Mouse (Mus musculus): ENCODE measurements around the gene Olfr209. TPM values are rescaled to one million over a fixed set of nuclear protein-coding genes. Genes with fewer than 3 reads are reported as not detected.
"Not testable (repeated sequence)": the region's sequence is repeated elsewhere in the genome, so short reads cannot be mapped to it uniquely, and the experiment has no call there.

Olfr209 gene
- total RNA-seq (2022) = not detected

DNA sequence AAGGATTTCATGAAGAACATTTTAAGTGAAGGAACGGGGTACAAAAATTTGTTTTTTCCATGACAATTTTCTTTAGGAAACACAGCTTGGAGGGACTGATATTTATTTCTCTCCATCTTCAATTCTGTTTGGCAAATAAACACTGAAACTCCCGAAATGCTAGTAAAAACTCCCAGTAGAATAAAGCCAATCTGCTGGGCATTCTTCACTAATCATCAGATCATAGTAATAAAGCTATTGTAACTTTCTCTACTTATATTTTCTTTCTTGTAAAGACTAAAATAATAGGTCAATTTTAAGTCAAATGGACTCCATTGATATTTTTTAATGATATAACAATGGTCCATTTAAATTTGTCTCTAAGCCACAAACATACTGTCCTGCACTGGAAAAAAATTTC lies at the start of gene Olfr209:
Gene Olfr209, minus strand, starts transcription at position 101 of the 400 bp plus-strand sequence.
- no peak for DNase-seq (ENCODE audit: low spot score in 2 of 2)

DNA sequence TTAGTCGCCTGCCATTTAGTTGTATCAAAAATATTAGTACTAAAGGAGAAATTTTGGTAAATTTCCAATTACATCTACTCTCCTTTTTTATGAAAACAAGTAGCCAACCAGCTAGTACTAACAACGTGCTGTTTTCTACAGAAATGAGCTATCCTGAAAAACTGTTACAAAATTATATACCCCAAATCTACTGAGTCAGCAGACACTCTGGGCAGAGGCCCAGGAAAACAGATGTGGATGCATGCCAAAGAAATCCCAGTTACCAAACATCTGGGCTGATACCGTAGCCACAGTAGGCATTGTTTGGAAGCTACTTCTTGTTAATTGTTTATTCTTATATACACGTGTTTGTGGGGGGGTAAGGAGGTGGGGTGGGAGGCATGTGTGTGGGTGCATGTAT lies 49.7 kb upstream of the Olfr209 start:
- no peak for DNase-seq (ENCODE audit: low spot score in 2 of 2)

DNA sequence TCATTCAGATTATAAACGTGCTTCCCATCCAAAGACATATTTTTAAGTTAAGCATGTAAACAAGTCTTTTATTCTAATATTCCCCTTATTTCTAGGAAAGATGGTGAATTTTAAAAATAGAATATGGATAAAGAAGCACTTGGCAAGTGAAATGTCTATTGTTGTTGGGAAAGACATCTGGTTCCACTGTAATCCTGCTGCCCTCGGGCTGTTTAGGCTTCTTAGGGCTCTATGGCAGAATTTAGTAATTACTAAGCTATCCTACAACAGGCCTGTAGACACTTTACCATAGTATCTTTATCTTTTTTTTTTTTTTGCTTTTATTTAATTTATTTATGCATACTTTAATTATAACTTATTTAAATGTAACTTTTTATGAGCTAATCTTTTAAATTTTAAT lies 46.0 kb upstream of the Olfr209 start:
- no peak for DNase-seq (ENCODE audit: low spot score in 2 of 2)

DNA sequence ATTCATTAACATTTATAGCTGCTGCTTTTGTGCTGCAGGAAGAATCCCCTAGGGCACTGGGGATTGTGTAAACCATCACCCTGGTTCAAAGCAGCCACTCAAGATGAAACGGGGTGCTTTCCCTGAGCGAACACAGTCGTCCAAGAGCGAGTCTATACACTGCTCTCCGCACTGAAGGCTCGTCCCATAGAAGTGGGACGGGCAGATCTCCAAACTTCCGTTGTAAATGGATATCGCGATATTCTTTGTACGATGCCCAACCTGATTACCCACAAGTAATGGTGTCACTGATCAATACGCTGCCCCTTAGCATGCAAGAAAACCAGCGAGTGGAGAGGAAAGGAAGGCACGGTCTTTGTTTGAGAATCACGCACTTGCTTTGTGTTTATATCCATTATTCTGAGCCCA lies 45.6 kb upstream of the Olfr209 start:
- no peak for DNase-seq (ENCODE audit: low spot score in 2 of 2)

DNA sequence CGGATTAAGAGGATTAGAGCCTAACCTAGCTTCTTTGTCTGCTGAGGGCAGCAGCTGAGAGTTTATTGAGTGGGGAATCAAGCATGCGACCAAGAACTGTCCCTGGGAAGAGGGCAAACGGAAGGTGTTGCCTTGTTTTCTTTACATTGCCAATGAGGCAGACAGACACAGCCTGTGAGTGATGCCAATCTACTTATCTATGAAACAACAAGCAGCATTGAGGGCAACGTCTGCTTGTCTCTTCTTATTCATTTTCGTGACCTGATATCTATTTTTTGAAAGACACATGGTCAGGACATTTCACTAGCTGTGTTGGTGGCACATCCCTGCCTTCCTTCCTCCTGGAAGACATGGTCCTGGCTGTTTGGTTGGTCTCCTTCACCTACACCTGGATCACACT lies 43.2 kb upstream of the Olfr209 start, which contains the start of gene Gabrr3:
Gene Gabrr3, plus strand, starts transcription at position 301 of the 400 bp plus-strand sequence.
- DNase-seq (ENCODE audit: low spot score in 2 of 2) = no peak

DNA sequence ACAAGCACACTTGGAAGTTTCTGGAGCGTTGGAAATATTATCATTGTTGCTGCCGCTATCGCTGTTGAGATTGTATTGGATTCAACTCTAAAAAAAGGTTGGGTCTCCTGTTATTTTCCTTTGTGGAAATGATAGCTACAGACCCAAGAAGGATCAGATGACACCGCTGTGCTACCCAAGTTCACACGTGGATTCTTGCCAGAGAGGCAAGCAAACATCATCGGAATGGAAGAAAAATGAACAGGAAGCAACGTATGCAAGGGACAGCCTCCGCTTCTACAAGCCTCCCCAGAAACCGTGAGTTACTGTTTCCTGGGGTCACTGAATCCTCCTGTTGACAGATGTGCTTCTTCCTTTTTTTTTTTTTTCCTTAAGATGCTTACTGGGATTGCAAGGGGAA lies 41.0 kb upstream of the Olfr209 start:
- DNase-seq (ENCODE audit: low spot score in 2 of 2) = no peak

DNA sequence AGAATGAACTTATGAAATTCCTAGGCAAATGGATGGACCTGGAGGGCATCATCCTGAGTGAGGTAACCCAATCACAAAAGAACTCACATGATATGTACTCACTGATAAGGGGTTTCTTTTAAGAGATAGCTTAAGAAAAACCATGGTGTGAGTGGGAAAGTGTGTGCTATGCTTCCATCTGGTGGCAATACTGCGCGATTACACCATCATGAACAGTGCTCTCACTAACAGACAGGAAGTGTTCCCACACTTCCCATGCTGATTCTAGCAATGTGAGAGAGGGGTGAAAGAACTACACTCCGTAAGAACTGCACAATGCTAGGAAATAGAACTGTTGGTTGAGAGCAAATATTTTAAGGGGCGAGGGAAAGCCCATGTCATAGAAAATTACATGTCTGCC lies 39.9 kb upstream of the Olfr209 start:
- no peak for DNase-seq (ENCODE audit: low spot score in 2 of 2)

DNA sequence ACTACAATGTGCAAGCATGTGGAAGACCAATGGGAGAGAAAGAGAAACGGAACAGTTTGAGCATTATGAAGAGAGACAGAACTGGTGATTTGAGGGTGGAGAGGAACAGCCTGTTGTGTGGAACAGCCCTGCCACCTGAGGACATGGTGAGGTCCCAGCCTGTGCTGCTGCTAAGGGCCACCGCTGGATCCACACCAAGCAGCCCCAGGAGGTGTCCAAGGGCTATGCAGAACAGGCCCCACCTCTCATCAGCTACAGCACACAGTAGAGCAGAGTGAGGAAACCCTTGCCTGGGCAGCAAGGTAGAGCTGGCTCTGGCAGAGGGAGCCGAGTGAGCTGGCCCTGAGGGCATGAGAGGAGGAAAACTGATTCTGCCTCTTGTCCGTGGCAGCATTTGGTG lies 38.2 kb upstream of the Olfr209 start:
- DNase-seq (ENCODE audit: low spot score in 2 of 2) = no peak

DNA sequence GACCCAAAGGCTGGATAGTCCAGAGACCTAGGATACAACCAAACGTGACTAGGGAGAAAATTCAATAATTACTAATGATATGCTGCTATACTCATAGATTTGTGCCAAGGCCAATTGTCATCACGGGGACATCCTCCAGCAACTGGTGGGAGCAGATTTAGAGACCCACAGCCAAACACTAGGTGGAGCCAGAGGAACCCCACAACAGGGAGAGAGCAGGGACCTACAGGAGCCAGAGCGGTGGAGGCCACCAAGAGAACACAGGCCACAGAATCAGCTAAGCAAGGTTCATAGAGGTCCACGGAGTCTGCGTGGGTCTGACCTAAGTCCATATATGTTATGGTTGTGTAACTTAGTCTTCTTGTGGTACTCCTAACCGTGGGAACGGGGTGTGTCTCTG lies 37.3 kb upstream of the Olfr209 start:
- DNase-seq (ENCODE audit: low spot score in 2 of 2) = no peak

DNA sequence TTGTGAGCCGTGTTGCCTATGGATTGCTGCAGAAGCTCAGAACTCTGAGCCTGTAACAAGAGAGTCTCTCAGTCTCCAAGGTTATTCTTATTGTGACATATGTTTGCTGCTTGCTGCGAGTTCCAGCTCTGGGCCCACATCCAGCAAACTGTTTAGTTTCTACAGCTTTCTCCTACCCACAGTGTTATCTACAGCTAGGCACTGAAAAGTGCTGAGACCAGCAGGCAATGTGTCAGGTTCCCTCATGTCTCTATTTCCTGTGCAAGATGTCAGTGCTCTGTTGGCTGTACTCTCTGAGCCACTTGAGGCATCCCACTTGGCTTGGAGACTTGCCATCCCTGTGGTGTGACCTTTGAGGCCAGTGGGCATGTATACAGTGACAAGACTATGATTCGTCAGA lies 29.5 kb upstream of the Olfr209 start:
- DNase-seq (ENCODE audit: low spot score in 2 of 2) = no peak

DNA sequence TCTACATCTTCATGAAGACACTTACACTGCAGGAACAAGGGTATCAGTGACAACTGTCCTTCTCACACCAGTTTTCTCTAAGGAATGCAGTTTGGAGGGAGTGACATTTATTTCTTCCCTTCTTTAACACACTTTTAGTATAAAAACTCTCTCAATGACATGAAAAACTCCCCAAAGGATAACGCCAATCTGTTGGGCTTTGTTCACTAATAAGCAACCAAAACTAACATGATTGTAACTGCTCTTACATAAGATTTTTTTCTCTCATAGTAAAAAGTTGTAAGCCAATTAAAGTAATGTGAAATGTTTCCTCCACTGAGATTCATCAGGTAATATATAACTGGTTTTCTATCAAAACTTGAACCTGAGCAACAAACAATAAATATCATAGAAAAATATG lies 14.6 kb downstream of the Olfr209 start, which contains the start of gene Olfr206:
Gene Olfr206, minus strand, starts transcription at position 101 of the 400 bp plus-strand sequence.
- no peak for DNase-seq (ENCODE audit: low spot score in 2 of 2)

DNA sequence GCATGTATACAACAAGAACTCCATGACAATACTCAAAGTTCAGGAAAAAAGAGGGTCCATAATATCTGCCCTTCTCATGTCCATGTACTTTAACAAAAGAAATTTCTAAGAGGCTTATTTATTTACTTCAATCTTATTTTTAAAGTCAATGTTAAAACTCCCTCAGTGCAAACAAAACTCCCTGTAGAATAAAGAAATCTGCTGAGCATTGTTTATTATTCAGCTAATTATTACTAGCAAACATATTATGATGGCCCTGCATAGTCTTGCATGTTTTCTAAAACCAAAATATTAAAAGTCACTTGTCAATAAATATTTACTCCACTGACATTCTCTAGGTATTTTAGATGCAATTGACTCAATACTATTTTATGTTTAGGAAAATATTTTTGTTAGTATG lies 32.8 kb downstream of the Olfr209 start, which contains the start of gene Olfr205:
Gene Olfr205, minus strand, starts transcription at position 101 of the 400 bp plus-strand sequence.
- DNase-seq (ENCODE audit: low spot score in 2 of 2) = no peak

DNA sequence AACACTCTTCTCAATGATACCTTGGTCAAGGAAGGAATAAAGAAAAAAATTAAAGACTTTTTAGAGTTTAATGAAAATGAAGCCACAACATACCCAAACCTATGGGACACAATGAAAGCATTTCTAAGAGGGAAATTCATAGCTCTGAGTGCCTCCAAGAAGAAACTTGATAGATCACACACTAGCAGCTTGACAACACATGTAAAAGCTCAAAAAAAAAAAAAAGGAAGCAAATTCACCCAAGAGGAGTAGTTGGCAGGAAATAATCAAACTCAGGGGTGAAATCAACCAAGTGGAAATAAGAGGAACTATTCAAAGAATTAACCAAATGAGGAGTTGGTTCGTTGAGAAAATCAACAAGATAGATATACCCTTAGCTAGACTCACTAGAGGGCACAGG lies 40.5 kb downstream of the Olfr209 start:
- DNase-seq (ENCODE audit: low spot score in 2 of 2) = not testable (repeated sequence)

DNA sequence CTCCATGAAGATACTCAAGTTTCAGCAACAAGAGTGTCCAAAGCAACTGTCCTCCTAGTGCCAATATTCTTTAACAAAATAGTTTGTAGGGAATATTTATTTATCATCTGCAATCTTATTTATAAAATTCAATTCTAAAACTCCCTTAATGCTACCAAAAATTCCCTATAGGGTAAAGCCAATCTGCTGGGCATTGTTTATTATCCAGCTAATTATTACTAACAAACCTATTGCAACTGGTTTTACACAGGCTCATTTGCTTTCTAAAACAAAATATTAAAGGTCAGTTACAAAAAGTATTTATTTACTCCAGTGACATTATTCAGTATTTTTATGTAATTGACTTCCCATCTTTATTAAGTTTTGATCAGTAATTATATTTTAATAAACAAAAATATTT lies 45.6 kb downstream of the Olfr209 start, which contains the start of gene Olfr204:
Gene Olfr204, minus strand, starts transcription at position 101 of the 400 bp plus-strand sequence.
- DNase-seq (ENCODE audit: low spot score in 2 of 2) = no peak

Other genes starting within 250 kb of the Olfr209 start
- gene Olfr194, start 242.9 kb downstream of the Olfr209 start, total RNA-seq (2022) = not detected
- not detected for gene Olfr195, start 216.9 kb downstream of the Olfr209 start, total RNA-seq (2022)
- not detected for gene Olfr196, start 193.5 kb downstream of the Olfr209 start, total RNA-seq (2022)
- gene Olfr198, start 160.5 kb downstream of the Olfr209 start, total RNA-seq (2022) = not detected
- not detected for gene Olfr199, start 144.2 kb downstream of the Olfr209 start, total RNA-seq (2022)
- gene Olfr201, start 91.4 kb downstream of the Olfr209 start, total RNA-seq (2022) = not detected
- gene Olfr202, start 77.2 kb downstream of the Olfr209 start, total RNA-seq (2022) = not detected
- gene Olfr203, start 65.1 kb downstream of the Olfr209 start, total RNA-seq (2022) = not detected
- not detected for gene Olfr204, start 45.7 kb downstream of the Olfr209 start, total RNA-seq (2022)
- gene Olfr205, start 32.9 kb downstream of the Olfr209 start, total RNA-seq (2022) = not detected
- gene Olfr206, start 14.7 kb downstream of the Olfr209 start, total RNA-seq (2022) = not detected
- not detected for gene Gabrr3, start 43.3 kb upstream of the Olfr209 start, total RNA-seq (2022)
- 10 to 100 TPM; 12.5 to 13.7 (median 12.8) TPM for gene Riox2, start 107.8 kb upstream of the Olfr209 start, total RNA-seq (2022)
- 10 to 100 TPM; 24.3 to 38.5 (median 31.2) TPM for gene Crybg3, start 237.0 kb upstream of the Olfr209 start, total RNA-seq (2022)

Data from gastrocnemius, adult 8-10 months (tissue).